Mouse (Mus musculus) left cerebral cortex, postnatal 4 days (tissue): ENCODE data around the gene Immp2l. TPM values are rescaled to one million over a fixed set of nuclear protein-coding genes. Genes with fewer than 3 reads are reported as not detected.

Source experiments
- DNase-seq: peaks from one replicate; pipeline ENCODE4 v3.0.0-alpha.2; 2022
- intact Hi-C: fragments of 180-260 bp; cut with DNase I; formaldehyde crosslinking; loops from one replicate; pipeline ENCODE4 v1.15.1; 2025
- total RNA-seq, 2 experiments: library from RNA; stranded (reverse); gene quantifications; 2 replicates each; pipeline ENCODE4 v1.2.3; 2021

Immp2l gene
- total RNA-seq, 2 experiments from 2014 or later = 3.6 to 3.9 TPM

DNA sequence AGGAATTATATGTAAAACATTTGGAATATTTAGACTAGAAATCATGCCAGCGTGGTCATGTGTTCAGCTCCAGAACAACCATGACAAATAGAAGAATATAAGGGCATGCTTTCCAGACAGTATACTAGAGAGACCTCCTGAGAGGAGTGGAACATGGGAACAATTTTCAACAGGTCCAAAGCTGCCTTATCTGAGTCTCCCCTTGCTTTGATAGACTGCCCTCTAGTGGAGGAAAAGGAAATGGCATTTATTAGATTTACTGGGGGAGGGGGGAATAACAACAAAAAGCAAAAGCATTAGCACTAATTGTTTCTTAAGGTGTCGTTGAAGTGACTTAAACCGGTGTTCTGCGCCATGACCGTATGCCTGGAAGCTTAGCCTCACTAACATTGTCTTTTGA, 463.1 kb downstream of the Immp2l start:
- no peak for DNase-seq
- intact Hi-C loops = loop anchor here (10.0 kb wide), 3 partner anchors 188 to 462 kb away; partner anchors contain the start of gene Immp2l

DNA sequence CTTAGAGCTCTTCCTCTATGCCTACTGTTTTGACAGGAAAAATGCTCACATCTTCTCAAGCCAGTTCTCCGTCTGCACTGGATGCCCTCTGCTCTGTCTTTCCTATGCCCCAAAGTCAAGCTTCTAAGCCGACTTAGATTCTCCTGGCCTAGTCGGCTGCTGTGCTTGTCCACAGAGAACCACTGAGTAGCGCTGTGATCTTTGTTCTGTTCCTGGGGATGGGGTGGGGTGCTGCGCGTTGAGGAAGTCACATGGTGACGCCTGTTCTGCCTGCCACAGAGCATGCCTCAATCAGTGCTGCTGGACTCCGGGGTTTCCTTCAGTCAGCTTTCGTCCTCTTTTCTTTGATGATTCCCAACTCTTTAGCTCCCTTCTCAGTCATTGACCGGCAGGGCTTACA, 470.7 kb downstream of the Immp2l start:
- DNase-seq = peak; percentile 13
- intact Hi-C loops = no loop called here

DNA sequence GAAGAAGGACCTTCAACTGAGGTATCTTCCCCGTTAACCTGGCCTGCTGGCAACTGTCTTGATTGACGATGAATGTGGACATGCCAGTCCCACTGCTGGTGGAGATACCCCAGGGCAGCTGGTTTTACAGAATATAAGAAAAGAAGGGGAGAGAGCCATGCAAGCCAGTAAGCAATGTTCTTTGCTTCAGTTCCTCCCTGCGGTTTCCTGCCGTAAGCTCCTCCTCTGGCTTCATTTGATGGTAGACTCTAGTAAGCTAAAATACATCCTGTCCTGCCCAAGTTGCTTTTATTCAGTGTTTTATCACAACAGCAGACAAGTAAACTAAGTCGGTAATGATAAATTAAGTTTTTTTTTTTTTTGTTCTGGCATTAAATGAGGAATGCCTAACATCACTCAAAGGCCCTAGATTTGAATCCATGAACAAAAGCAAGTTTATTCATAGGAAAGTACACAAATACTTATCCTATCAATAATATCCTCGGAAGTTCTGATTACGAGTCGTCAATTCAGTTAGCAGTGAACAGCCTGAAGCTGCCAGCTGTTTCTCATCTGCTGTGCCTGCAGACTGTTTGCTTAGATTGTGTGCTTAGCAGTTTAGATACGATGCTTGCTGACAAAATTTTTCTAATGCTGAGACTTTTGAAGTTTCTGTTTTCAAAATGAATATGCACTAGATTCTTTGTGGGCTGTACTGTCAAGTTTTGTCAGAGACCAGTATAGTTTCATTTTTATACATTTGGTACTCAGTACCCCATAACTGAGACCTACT, 476.3 kb downstream of the Immp2l start:
- intact Hi-C loops = no loop called here
- no peak for DNase-seq

DNA sequence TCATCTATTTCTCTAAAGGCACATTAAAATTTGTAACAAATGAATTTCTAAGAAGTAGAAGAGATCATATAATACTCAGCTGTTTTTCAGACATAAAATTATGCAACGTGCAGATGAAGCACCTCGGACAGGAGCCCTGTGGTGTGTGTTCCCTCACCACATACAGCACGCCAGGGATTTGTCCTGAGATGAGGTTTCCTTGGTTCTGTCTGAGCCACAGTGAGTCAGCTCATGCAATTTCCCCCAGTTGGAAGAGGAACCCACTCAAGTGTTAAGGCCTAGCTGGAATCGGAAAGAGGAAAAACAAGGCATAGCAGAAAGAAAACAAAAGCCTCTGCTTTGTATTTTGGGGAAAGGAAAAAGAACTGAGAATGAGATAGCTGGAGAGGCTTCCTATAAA, 484.7 kb downstream of the Immp2l start:
- intact Hi-C loops = no loop called here
- DNase-seq = no peak

DNA sequence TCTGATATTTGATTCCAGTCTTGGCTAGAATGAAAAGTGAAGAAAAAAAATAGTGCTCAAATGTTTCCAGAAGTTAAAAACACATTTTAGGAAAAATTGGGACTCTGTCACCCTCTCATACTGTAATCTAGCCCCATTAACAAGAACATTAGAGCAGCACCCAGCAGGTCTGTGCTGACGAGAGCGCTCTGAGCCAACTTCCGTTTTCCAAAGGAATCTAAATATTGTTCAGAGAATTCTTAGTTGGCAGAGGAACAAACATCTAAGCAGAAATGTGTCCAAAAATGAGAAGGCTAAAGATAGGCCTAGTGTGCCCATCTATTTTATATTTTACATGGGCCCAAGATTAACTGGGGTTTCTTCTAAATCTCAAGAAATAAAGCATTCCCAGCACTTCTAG, 486.7 kb downstream of the Immp2l start:
- DNase-seq = no peak
- intact Hi-C loops = no loop called here

DNA sequence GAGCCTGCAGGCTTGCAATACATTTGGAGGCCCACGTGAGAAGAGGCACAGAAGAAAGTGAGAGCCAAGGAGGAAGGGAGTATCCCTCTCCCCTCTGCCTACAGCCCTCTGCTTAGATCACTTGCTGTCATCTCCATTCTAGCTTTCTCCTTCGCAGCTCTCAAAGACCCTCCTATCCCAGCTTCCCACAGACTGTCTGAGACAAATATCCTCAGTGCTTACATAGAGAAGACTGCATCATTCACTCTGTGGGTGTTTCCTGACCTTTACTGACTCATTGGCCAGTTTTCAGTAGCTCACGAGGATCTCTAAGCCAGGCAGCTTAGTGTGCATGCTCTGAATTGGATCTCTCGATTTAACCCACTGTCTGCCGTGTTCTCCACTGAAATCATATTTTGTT, 495.0 kb downstream of the Immp2l start:
- no peak for DNase-seq
- intact Hi-C loops = no loop called here

DNA sequence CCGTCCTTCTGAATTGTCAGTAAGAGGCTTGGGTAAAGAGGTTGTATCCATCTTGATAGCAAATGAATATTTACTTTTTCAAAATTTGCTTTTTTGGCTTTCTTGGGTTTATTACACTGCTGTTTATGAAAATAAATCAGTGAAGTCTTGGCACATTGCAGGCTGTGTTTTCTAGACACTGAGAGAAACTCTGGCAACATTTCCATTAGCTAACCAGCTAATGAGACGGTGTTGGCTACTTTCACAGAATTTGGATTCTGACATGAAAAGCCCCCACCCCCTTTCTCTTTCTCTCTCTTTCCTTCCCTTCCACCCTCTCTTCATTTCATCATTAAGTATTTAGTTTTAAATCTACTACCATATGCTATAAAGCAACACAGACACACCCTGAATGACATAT, 496.4 kb downstream of the Immp2l start:
- no peak for DNase-seq
- intact Hi-C loops = no loop called here

DNA sequence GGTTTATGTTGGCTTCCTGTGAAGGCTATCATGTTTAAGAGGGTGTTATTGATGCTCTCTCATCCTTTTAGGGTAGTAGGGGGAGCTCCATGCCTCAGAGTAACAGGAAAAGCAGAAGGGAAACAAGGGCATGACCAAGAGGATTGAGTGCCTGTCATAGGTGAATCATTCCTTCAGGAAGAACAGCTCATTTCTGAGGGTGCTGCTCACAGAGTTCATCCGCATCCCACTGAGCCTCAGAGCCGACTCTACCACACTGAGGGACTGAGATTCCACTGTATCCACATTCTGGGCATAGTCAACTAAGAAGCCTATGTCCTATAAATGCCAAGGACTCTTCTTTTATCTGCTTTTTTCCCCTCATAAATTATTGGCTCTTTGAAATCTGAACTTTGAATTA, 497.8 kb downstream of the Immp2l start:
- no peak for DNase-seq
- intact Hi-C loops = no loop called here

DNA sequence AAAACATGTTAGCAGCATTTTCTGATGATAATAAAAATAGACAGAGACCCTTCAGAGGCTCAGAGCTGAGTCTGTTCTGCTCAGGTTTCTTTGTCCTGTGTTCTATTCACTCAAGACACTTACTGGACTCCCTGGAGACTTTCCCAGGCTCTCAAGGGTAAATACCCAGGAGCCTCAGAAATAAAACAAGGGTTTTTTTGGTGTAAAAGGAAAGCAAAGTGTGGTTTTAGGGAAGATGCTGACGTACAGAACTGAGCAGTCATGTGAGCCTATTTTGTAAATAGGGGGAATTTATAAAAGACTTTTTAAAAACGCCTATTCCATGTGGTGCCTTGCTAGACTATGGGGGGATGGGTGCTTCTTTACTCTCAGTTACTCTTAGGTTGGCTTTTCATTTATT, 502.8 kb downstream of the Immp2l start:
- intact Hi-C loops = no loop called here
- DNase-seq = no peak

DNA sequence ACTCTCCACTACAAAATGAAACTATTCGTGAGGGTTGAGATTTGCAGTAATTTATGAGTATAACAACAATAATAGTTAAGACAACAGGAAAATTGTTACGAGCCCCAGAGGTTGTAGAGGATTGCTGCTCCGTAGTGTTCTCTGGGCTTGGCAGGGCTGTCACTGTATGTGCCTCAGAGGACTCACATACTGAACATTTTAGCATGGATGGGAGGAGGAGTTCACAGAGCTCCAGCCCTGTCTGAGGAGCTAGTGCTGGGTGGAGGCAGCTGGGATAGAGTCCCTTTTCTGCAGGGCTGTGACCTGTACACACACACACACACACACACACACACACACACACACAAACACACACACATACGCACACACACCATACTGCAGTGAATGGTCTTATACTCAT, 504.5 kb downstream of the Immp2l start:
- intact Hi-C loops = no loop called here
- DNase-seq = no peak

DNA sequence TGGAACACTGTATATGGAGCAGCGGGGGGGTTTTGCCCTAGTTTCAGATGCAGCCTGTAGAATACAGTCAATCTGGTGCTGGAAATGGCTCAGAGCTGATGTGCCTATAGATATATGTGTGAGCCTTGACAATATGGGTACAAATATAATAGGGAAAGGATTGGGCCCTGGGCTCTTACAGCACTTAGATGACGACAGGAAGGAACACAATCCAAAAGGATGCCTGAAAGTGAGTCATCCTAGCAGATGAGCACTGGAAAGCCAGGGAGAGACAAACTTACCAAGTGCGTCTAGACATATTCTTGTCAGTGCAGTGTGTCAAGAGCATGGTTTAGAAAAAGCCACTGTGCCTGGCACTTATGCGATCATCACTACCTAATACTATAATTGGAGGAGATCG, 516.1 kb downstream of the Immp2l start:
- DNase-seq = no peak
- intact Hi-C loops = no loop called here

DNA sequence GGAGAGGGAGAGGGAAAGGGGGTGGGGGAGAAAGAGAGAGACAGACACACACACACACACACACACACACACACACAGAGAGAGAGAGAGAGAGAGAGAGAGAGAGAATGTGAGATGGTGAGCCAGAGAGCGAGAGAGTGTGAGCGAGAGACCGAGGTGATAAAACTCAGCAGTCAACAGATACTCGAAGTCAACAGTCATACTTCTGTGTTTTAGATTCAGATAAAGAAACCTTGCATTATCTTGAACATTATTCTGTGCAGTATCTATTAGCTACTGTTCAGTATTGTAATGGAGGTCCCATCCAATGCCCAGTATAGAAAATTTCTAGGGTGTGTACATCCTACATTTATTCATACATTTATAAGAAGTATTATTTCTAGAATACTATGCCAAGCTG, 527.7 kb downstream of the Immp2l start:
- no peak for DNase-seq
- intact Hi-C loops = no loop called here

DNA sequence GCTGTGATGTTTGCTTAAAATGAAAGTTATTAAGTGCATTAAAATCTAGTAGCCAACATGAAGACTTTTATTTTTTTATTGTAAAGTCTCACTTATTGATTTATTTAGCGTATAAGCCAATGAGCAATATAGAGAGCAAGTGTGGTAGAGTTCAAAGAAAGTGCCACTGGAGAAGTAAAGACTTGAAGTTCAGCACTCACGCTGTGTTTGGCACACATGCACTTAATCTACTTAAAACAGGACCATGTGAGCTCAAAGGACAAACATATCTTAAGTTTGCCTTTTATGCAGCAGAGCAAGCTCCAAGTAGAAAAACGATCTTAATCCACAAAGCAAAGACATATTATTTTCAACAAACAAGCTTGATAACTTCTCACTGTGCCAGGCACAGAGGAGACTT, 533.9 kb downstream of the Immp2l start:
- DNase-seq = no peak
- intact Hi-C loops = no loop called here

DNA sequence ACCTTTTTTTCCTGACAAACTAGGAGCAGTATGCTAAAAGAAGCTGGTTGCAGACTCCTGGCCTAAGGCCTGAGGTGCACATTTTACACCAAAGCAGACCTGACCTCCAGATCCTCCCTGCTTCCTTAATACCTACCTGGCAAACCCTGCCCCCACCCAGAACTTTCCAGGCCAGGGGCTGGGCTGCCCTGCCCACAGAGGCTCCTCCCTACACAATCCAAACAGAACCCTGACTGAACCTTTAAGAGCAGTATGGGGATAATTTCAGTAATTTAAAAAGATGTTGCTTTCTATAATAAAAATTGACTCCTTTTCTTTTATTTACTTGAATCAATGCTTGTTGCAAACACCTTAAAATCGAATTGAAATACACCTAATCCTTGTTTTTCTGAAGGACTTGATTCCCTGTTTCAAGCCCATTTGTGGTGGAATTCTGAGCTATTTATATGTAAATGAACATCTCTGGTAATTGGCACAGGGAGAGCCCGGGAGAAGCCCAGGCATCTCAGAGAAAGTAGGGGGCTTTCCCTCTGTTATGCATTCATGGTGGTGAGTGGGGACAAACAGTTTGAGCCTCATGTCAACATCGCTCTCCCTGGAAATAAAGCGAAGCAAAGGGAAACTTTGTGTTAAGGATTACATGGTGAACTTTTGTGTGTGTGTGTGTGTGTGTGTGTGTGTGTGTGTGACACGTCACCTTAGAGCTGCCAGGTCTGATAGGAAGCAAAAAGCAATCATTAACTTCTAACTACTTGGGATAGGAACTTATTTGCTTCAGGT, 535.3 kb downstream of the Immp2l start:
- intact Hi-C loops = no loop called here

DNA sequence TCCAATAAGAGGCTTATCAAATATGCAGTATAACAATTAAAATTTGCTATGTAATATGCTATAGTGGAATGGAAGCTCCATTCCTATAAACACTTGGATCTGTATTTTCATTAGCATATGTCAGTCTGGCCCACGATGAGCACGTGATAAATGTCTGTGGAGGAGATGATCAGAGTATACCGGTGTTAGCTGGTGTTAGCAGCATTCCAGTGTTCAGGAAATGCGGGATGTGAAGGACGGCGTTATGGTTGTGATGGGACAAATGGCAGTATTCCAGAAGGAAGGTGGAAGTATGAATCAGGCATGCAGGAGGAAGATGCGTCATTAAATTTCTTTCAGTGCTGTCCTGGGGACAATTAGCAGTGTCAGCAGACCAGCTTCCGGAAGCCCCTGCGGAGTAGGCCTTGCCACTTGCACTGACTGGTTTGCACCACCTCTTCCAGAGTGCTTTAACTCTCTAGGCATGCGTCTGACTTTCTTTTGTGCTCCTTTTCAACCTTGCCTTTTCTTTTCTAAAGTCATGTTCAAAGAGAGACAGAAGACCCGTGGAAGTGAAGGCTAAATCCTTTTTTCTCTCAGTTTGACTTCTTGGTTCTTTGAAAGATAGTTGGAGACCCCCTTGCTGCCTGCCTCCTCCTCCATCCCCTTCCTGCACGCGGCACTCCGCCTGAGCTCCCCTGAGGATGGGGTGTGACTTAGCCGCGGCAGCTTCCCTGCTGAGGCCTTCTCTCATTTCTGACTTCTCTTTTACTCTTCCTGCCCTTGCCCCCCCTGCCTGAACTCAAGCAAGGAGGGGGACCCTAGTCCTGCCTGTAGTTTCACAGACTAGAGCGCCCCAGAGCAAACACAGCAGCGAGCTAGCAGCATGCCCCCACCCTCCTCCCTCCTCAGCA, 541.9 kb downstream of the Immp2l start:
- peak; percentile 1 for DNase-seq
- intact Hi-C loops = no loop called here

More for the DNA sequence above, 535.3 kb downstream of the Immp2l start:
- no peak for DNase-seq

DNA sequence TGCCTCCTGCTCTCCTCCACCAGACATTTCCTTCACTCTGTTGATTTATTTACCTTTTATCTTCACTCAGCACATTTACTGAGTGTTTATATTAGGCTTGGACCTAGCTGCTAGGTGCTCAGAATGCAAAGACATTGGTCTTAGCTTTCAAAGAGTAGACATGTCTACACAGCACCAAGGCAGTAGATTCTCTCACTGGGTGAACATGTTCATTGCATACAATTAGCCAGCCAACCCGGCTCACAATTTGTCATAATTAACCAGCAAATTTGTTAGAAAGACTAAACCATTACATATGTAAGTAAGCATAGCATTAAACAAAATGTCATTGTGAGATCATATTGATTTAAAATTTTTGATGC, 542.5 kb downstream of the Immp2l start:
- intact Hi-C loops = no loop called here

DNA sequence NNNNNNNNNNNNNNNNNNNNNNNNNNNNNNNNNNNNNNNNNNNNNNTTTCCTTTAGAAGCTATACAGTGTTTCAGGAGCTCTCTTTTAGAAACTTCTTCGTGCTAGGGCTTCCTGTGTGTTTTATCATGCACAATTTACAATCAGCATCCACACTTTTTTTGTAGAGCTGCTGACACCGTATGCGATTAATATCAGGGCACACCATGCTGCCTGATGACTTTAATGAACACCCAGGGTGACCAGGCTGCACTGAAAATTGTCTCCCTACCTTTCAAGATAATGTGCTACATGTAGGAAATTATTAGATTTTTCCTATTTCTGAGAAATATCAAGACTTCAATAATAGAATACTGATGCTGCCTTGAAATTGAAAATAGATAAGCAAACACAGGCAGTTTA, 549.9 kb downstream of the Immp2l start:
- no peak for DNase-seq
- intact Hi-C loops = no loop called here

More for the DNA sequence above, 542.5 kb downstream of the Immp2l start:
- DNase-seq = no peak

DNA sequence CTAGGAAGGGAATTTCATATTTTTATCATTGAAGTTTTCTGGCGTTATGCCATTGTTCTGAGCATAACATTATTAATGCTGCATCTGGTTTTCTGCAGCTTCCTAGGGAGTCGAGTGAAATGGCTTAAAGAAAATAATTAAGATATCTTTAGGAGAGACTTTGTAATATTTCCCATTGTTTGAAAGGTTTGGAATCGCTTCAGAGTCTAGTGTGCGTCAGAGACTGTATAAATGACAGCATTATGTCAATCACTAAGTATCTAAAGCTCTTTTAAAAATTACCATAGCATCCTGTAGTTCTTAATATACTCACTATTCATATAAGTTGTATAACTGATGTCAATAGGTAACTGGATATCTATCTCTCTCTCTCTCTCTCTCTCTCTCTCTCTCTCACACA, 551.3 kb downstream of the Immp2l start:
- intact Hi-C loops = no loop called here
- no peak for DNase-seq

DNA sequence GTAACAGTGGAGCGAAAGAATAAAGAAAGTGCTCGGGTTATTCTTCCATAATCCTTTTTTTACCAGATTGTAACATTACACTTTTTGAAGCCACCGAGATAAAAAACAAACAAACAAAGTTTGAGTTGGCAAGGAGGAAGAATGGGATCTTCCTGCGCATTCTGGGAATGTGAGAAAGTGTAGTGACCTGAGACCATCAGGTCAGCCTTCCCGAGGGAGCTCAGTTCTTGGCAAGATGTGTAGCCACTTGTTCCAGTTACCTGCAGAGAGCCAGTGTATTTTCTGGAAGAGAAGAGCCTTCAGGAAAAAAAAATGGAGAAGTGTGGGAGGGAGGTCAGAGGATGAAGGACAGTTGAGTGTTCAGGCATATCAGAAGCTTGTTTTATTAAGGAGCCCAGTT, 569.5 kb downstream of the Immp2l start:
- intact Hi-C loops = no loop called here
- peak; percentile 27 for DNase-seq

DNA sequence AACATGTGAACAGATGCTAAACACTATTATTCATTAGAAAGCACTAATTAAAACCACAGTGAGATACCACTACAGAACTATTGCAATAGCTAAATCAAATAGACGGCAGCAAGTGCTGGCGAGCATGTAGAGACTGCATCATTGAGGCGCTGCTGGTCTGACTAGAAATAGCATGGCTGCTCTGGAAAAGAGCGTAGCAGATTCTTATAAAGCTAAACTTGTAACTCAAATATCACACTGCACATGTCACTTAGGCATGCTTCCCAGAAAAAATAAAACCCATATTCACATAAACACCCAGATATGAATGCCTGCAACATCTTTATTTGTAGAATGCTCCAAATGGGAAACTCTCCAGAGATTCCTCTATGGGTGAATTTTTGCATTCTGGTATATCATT, 570.1 kb downstream of the Immp2l start:
- intact Hi-C loops = no loop called here
- no peak for DNase-seq

DNA sequence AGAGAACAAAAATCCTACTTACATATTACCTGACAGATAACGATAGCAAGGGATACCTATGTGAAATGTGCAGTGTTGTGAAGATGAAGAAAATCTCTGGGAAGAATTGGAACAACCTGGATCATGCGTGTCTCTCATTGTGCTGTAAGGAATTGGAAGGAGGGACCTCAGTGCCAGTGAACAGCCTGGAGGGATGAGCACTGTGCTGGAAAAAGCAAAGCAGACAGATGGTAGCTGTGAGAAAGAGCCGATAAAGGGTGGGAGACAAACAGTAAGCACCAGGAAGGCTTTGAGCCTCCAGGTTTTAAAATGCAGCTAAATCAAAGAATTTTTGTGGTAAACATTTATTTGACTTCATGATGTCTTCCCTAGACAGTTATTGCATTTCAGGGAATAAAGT, 591.4 kb downstream of the Immp2l start:
- intact Hi-C loops = no loop called here
- peak; percentile 34 for DNase-seq
